Mouse (Mus musculus): ENCODE data around the gene Hoxa4.

Gene Hoxa4

DNA sequence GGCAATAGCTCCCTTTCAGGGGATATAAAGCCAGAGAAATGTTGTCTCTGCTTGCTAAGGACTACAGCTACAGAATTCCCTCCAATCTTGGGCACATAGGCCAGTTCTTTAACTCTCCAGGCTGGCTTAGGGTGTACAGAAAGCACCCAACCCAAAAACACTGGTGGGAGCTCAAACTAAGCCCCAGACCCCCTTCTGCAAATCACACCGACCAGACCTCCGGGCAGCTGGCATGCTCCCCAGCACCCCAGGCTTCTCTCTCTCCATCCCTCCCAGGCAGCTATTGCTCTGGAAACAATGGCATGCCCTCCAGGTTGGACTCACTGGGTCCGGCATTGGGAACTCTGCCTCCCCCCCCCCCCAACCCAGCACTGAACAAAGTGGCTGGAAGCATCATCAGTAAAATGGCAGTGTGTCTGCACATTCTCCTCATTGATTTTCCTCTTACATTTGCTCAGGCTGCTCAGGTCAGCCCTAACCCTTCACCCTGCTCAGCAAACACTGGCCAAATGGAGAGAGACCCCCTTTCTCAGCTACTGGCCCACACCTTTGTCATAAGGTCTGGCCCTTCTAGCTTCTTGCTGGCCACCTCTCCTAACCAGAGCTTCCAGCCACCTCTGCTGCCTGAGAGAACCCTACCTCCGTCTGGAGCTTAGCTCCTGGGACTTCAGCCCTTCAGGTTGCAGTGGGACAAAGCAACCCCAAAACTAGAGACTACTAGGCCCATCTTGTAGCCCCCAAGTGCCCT, 12.5 kb downstream of the Hoxa4 start:
- DNase-seq: no peak

DNA sequence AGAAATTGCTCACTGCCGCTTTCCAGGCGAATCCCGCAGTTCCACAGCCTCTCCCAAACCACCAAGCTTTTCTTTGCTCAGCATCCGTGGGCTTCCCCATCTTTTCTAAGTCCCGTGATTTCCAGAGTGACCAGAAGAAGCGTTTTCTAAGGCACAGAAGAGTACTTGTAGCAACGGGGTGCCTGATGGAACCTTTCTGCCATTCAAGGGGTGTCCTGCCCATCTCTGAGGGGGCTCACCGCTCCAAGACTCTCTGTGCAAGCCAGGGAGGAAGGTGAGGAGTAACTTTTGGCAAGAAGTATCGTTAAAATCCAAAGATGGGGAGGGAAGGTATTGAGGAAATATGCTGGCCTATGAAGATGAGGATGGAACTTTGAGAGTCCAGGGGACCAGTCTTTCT, 13.7 kb downstream of the Hoxa4 start:
- DNase-seq: no peak

DNA sequence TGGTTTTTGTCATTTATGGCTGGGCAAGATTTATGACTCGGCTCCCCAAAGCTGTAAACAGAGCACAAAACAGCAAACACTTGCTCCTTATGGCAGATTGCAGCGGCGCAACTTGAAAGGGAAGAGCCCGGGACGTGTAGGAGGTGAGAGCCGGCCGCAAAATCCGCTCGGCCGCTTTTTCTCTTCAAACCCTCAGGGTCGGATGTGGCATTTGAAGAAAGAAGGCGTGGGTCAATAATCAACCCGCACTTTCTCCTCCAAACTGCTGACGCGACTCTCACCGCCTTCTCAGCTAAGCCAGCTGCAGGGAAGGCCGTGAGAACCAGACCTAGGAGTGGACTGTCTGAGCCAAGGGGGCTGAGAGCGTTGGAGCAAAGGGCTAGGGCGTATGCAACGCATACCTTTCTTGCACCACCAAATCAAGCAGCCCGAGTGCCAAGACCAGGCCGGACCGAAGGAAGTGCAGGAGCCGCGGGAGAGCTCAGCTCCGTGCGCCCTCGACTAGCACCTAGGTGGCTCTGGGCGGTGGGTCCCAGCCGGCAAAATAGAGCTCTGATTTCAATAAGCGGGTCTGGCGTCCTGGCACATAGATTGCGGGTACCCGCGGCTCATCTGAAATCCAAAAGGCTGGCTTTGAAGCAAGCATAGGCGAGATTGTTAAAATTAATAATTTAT, 14.4 kb downstream of the Hoxa4 start, which contains the start of gene 5730596B20Rik:
5730596B20Rik (plus strand) TSS at position 438 of the 675 bp plus-strand sequence.
- no peak for DNase-seq

DNA sequence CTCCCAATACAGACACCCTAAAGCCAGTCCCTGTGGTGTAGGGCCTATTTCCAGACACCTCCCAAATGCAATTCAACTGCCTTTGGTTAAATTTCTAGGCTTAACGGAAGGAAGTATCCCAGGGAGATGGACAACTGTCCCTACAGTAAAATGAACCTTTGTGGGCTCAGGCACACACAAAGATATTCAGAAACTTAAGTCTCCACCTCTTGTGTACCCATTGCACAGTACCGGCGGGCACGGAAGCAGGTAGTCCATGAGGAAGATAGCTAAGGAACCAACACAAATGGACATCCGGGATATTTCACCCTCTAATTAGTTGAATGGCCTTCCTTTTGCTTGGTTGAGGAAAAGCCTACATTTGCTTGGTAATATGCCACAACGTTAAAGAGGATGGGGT, 15.2 kb downstream of the Hoxa4 start:
- no peak for DNase-seq

DNA sequence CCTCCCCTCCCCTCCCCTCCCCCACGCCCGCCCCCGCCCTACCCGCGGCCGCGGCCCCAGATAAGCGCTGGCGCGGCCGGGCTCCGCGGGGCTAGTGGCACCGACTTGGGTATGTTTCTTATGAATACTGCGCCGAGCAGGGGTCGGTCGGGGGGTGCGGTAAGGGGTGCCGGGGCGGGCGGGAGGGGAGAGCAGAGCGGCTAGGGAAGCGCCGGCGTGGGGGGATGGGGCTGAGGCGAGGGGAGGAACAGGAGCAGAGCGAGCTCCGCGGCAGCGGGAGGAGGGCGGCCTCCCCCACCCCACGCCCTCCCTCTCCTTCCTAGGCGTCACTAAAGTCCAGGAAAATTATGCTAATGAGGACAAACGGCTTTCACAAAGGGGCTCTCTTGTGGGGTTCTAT, 15.7 kb downstream of the Hoxa4 start:
- no peak for DNase-seq

DNA sequence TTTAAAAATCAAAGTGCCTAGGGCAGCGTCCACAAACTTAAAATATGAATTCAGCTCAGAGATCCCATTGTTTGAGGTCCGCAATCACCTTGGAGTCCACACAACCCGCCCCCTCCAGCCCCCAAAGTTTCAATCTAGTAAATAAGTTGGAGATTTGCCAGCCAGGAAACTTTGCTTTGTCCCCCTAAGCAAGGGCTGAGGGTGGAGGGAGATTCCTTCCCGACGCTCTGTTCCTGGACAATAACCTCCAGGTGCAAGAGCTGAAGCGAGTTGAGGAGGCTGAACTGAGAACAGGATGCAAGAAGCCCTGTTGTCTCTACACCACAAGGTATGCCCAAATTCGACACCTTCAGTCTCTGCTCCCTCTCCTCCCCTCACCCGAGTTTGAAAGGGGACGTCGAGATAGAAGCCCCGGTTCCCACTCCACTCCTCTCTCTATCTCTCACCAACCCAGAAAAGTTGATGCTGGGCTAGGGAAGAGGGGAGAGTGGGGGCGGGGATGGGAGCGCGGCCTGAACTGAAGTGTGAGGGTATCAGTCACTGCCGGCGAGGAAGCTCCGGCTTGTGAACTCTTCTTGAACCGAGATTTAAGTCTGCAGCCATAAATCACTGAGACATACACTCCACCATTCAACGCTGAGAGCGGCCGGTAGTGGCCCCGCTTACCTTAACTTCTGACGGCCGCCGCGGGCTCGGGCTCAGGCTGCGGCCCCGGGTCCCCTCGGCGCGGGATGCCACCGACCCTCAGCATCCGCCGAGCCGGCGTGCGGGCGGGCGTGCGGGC, 16.4 kb downstream of the Hoxa4 start:
- no peak for DNase-seq

DNA sequence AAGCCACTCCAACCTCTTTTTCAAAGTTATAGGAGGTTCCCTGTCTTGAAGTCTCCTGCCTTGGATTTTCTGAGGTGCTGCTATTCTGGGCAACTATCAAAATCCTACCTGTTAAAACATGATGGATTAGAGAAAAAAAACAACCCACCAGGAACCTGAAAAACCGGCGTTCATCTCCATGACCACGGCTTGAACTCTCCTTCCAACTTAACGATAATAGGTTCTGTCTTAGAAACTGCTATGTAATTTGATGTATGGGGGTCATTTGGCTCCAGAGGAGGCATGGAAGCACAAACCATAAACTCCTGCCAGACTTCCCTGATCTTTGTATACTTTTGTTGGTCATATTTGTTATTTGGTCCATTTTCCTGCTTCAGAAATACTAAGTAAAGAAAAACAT, 17.9 kb downstream of the Hoxa4 start:
- no peak for DNase-seq

DNA sequence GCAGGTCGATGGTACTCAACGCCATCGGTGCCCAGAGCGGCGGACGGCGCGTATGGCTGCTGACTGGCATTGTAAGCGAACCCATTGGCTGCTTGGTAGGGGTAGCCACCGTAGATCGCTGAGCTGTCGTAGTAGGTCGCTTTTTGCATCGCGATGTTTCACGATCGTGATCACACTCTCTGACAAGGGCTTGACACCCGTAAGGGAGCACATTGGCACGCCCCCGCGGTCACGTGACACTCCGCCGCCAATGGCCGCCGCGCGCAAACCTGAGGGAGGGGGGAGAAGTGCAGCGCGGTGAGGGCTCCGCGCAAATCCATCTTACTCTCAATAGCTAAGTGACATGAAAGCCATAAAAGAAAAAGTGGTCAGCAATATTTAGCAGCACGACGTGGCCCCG, 19.1 kb downstream of the Hoxa4 start:
- no peak for DNase-seq

DNA sequence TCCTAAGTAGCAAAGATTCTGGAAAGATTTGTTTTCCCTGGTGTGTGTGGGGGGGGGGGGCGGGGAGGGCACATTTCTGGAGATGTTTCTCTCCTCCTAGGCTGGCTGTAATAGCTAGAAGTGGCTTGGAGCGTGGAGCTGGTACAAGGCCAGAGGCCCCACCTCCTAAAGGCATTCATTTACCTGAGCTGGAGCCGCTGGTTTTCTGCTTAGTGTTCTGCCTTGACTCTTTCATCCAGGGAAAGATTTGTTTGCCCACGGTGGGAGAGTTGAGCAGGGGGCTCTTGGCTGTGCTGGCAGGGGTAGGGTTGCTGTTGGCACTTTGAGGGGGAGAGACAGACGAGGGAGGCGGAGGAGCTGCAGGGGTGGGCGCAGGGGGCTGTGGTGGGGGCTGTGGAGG, 19.6 kb downstream of the Hoxa4 start:
- no peak for DNase-seq

DNA sequence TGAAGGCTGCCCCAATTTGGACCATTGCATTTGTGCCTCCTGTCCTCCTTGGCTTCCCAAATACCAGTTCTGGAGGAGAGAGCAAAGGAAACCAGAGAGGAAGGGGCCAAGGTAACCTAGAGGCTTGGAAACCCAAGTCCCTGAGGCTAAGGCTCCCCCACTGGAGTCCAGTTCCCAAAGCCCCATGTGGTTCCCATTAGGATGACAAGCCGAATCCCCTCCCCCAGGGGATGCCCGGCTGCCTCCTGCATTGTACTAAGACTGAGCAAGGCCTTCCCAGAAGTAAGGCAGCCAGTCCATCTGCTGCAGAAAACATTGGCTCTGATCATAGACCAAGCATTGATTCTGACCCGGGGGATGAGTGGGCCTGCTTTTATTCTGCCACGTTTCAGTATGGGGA, 20.2 kb downstream of the Hoxa4 start:
- DNase-seq: no peak

DNA sequence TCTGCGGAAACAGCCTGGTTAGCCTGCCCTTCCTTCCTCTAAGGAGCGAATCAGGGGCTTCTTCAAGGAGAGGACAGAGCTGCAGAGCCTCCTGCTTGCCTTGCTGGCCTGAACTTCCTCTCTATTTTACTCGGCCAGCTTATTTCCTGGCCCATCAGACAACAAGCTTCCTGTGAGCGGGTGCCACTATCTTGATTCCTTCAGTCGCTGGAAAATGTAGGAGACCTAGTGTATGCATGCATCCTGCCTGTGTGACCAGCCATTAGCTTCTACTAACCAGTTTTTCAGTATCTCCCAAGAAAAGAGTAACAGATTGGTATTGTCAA, 20.7 kb downstream of the Hoxa4 start:
- DNase-seq: no peak

DNA sequence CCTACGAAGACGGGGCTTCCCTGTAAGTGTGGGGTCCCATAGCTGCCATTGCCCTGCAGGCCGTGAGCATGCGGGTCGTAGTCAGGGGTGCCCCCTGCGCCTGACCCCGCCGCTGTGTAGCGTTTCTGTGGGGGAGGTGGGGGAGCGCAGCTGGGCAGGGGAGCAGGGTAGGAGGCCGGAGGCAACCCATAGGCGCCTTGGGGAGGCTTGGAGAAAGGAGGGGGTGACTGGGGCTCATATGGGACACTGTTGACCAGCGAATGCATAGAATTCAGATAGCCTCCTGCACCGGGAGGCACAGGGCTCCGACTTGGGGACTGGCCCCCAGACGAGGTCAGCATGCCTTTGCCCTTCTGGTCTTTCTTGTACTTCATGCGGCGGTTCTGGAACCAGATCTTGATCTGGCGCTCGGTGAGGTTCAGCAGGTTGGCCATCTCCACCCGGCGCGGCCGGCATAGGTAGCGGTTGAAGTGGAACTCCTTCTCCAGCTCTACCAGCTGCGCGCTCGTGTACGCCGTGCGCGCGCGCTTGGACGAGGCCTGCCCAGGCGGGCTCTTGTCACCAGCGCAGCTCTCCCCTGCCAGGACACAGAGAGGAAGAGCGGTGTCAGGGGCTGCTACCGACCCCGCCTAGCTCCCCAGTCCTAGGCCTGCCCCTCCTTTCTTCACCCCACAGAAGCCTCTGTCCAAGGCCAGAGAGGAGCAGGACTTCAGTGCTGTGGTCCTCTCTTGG, 21.2 kb downstream of the Hoxa4 start:
- DNase-seq: no peak

DNA sequence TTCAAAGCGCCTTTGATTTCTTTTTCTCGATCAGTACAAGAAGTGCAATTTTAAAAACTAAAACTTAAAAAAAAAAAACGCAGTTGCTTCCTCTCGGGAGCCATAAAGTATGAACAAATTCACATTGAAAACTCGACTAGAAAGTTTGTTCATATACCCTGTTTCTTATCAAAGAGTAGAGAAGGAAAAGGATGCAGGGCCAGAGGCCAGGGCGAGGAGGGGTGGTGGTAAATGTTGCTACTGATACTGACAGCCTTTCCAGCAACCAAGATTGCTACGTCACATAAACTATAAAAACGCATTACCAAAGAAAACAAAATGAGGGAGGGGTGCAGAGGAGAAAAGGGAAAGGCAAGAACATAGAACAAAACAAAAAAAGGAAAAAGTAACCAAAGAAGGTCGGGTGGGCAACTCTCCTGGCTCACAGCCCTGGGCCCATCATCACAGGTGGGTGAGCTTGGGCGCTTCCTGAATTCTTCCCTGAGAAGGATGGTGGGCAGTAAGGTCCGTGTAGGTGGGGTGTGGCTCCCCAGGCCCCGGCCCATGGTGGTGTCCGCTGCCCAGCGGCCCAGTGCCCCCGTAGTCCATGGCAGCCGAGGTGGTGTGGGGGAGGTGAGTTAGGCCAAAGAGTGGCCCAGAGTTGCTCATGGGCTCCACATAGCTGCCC, 21.9 kb downstream of the Hoxa4 start:
- DNase-seq: no peak

DNA sequence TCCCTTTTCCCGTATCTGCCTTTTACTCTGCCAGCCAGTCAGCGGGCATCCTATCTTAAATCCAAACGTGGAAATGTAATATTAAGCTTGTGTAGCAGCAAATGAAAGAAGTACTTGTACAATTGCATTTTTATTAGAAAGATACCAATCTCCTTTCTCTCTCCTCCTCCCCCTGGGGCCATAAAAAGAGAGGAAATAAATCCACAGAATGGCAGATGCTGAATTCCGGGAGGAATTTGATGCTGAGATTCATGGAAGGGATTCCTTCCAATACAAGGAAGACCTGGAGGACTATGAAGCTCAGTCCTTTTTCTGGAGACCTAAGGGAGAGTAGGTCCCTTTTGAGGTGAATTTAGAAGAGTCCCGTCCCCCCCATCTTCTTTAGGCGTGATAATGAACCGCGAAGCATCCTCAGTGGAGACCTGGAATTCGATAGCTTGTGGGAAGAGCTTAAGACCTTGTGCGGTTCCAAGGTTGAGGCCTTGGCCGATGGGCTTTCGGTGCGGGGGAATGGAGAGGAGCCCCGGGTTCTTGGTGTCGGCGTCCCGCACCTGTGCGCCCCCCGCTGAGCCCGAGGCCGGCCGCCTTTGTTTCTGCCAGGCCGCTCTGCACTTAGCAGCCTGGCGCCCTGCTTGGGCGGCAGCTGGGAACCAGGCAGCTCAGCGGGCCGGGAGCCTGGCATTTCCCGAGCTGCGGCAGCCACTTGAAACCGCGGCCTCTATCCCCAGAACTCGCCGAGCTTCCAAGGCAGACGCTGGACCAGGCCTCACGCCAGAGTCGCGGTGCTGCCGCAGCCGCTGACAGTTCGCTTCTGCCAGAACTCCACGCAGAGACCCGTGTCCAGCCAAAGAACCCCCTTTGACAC, 23.1 kb downstream of the Hoxa4 start:
- DNase-seq: no peak

DNA sequence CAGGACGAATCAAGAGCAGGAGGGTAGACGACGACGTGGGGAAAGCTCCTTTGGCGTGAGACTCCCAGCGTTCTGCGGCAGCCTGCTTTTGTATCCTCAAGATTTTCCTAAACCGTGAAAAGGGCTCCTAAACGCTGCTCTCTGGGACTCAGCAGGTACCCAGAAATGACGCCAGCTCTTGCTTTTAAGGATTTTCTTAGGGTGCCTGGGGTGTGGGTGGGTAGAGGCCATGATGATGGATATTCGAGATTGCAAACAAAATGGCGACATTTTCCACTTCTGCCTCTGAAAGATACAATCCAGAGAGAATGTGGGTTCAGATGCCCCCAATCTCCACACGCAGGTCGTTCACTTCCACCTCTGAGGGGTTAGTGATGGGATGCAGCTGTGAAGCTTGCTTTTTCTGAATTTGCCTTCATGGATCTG, 23.8 kb downstream of the Hoxa4 start:
- DNase-seq: no peak

DNA sequence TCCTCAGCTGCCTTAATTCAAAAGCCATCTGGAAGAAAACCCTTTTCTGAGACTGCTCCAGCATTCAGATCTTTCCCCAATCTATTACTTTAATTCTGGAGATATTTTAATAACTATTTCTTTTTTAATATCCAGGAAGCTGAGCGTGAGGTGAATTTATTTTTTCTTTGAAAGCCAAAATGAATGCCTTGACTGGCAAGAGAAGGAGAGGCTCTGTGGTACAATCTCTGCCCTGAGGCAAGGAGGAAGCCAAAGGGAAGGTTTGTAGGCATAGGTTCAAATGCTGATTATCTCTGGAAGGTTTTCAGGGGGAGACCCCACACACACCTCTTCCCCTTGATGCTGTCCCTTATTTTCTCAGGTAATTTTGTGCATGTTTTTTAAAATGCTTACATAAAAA, 24.4 kb downstream of the Hoxa4 start:
- DNase-seq: no peak

DNA sequence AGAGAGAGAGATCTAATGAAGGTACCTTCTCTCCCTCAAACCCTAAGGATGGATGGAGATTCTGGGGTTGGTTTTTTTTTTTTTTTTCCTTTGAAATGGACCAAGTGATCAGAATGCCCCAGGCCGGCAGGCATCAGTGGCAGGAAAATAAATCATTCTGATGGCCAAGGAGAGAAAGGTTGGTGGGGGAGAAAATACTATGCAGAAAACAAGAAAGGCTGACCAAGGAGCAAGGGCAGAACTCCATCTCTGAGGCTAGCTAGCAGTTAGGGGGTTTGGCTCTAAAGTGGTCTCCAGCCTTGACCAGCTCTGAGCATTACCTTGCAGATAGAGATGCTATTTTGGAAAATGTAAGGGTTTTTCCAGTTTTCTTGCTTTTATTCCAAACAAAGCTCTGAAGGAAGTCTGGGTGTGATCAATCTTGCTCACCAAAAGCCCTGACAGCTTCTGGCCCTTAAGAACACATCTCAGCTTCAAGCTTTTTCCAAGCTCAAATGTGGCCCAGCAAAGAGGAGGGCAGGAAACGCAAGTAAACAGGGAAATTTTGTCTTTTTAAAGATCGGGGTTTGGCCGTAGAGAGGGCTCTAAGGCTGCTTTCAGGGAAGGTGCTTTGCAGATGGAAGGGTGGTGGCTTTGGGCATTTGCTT, 25.0 kb downstream of the Hoxa4 start:
- DNase-seq: no peak

DNA sequence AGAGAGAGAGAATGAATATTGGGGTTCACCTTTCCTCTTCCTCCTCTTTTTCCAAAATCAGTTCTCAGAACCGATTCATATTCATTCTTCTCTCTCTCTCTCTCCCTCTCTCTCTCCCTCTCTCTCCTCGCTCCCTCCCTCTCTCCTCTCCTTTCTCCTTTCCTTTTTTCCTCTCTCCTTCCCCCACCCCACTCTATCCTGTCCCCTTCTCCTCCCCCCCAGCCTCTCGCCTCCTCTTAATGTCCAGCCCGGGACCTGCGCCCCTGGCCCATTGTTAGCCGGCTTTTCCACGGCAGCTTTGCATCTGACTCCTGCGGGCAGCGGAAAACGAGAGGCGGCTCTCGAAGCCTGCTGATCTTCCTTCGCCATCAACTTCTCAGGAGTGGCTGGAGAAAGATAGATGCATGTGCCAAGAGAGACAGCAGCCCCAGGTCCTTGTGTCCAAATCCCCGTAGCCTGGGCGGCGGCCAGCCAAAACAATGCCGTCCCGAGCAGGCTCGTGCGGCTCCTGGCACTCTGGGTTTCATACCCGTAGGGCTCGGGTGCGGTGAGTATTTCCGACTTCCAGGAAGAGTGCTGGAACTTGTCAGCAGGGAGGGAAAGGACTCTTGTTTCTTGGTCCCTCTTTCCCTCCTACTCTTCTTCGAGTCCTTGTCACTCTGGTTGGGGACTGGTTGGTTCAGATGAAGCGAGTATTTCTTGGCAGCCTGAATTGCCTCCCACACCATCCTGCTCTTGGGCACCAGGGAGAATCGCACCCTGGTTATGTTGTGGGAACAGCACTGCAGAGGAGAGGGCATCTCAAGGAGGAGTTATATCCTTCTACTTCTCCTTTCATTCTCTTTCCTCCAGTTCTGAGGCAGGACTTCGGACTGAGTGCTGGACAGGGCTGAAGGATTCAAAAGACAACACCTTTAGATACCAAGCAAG, 25.8 kb downstream of the Hoxa4 start:
- DNase-seq: no peak

DNA sequence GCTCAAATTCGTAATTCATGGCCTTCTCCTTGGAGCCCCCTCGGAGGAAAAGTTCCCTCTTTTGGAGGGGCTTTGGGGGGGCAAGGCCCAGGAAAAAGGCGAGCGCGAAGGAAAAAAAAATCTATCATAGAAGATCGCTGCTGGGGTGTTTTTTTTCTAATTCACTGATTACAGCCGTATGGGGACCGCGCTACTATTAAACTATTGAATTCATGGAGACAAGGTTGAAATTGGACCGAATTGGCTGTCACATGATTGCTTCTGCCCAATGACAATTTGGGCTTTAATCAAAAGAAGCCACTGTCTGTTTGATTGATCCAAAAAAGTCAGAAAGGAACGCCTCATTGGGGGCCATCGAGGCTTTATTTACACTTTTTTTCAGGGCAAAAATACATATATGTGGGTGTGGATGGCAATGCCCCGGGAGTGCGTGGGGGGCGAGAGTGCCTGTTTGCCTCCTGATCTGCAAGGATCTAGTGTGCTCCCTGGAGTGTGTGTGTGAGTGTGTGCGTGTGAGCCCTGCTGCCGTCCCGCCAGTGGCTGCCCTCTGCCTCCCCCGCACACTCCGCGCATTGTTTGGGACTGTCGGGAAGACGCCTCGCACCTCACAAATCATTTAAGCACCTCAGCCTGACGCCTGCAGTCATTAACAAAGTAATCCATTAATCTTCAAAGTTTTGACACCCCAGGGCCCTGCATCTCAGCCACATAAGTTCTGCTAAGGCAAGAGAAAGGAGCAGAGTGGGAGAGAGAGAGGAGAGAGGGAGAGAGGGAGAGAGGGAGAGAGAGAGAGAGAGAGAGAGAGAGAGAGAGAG, 26.7 kb downstream of the Hoxa4 start, which contains the start of gene Hoxa2:
Hoxa2 (minus strand) TSS at position 206 of the 815 bp plus-strand sequence.
- DNase-seq: no peak
